Mouse (Mus musculus) heart, embryonic 16.5 days (tissue): ENCODE results near the gene Lcp1. TPM values are rescaled to one million over a fixed set of nuclear protein-coding genes. Genes with fewer than 3 reads are reported as not detected.

ENCODE experiments used
- ATAC-seq: fragments of 200-750 bp; cut with Nextera tagmentation; replicated peaks from 2 replicates; pipeline ENCODE4 v1.8.0; 2017; ENCODE audit warnings: moderate number of reproducible peaks; ENCODE audit not compliant: insufficient read depth, low FRiP score; ENCODE audit errors: extremely low read depth
- H3K27ac ChIP-seq: fragments of 300-500 bp; sonication (generic); 2 replicates; pipeline ENCODE4 v1.5.1; 2014; ENCODE audit warnings: mild to moderate bottlenecking, low read length, control low read depth, moderate library complexity
- H3K27me3 ChIP-seq: fragments of 300-500 bp; sonication (generic); 2 replicates; pipeline ENCODE4 v1.6.1; 2014; ENCODE audit warnings: low read length, mixed read lengths; ENCODE audit not compliant: control insufficient read depth, insufficient read depth
- H3K36me3 ChIP-seq: fragments of 300-500 bp; sonication (generic); 2 replicates; pipeline ENCODE4 v1.6.1; 2014; ENCODE audit not compliant: control insufficient read depth, insufficient read depth
- H3K4me1 ChIP-seq: fragments of 300-500 bp; sonication (generic); 2 replicates; pipeline ENCODE4 v1.6.1; 2014; ENCODE audit warnings: low read length, mixed read lengths; ENCODE audit not compliant: control insufficient read depth, insufficient read depth
- H3K4me2 ChIP-seq: fragments of 300-500 bp; sonication (generic); 2 replicates; pipeline ENCODE4 v1.6.1; 2014; ENCODE audit warnings: low read depth, mild to moderate bottlenecking, control low read depth, low read length
- H3K4me3 ChIP-seq: fragments of 300-500 bp; sonication (generic); 2 replicates; pipeline ENCODE4 v1.5.1; 2014; ENCODE audit warnings: mild to moderate bottlenecking, control low read depth, low read length
- H3K9ac ChIP-seq: fragments of 300-500 bp; sonication (generic); 2 replicates; pipeline ENCODE4 v1.6.1; 2014; ENCODE audit warnings: low read length, control low read depth
- H3K9me3 ChIP-seq: fragments of 300-500 bp; sonication (generic); replicated peaks from 2 replicates; pipeline ENCODE4 v1.6.1; 2016; ENCODE audit warnings: low read length; ENCODE audit not compliant: control insufficient read depth
- WGBS: fragments of 180-500 bp; shearing (Covaris S2); extraction: QIAGEN DNeasy Blood & Tissue Kit; methylation state at CpG from one replicate; pipeline ENCODE4 v1.1.7; 2014; 5-methylcytosine and 5-hydroxymethylcytosine counted together
- polyA plus RNA-seq: library from polyadenylated mRNA; unstranded; fragments of >200 nt; fragmentation: Nextera tagmentation; extraction: Ambion mirVana; gene quantifications from 2 replicates; pipeline ENCODE4 v1.2.1, GENCODE M21; 2015

The Lcp1 gene
- polyA plus RNA-seq, 1 experiment from 2014 or later = 47.5 TPM

DNA sequence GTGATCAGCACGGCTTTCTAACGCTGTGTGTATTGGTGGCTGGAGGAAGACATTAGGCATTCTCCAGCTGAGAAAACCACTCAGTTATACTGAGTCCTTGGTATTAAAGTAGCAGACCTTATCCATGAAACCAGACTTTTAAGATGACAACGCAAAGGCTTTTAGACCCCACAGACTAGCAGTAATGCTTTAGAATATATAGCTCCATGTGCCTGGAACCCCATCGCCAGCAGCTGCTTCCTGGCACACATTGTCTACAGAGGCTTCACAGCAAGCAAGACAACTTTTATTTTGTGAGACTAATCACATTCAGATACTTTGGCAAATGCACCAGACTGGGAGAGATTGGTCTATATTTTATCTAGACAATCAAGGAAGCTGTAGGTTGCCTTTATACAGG, 75.4 kb downstream of the Lcp1 start:
- H3K4me1 ChIP-seq = no peaks in the 10 kb centered on the region
- no peak for ATAC-seq
- 85% methylated on average over 4 of the region's 4 CpGs for WGBS
- H3K27ac ChIP-seq = no peak overlapping the region
- H3K27me3 ChIP-seq = no peaks in the 10 kb centered on the region
- H3K4me3 ChIP-seq = no peak overlapping the region
- peaks cover 5% of the 10 kb centered on the region; the same call in 1 of the 2 replicates for H3K36me3 ChIP-seq
- no peak overlapping the region for H3K9ac ChIP-seq
- no peaks in the 10 kb centered on the region; the same call in 1 of the 2 replicates for H3K9me3 ChIP-seq
- H3K4me2 ChIP-seq = no peak overlapping the region

DNA sequence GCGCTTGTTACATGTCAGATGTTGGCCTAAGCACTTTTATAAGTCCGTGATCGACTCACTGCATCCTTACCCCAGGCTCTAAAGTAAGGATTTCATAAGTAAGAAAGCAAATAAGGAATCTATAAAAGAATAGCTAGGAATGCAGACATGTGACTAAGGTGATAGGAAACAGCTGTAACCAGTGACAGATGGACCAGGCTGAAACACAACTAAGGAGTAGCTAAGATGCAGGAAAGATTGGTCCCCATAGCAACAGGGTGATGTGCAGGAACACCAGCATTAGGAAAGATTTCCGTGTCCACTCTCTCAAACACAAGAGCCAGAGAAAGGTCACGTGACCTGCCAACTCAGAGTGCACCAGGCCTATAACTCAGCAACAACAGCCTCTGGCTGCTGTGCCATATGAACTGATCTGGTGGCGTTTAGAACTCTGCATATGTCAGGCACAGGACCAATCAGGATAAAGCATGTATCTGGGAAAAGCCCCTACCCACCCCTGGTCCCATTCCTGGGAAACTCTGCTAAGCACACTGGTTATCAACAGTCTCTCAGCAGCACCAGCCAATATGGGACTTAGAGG, 77.8 kb downstream of the Lcp1 start:
- ATAC-seq = no peak
- WGBS = 76% methylated on average over 6 of the region's 6 CpGs
- no peaks in the 10 kb centered on the region for H3K9me3 ChIP-seq

DNA sequence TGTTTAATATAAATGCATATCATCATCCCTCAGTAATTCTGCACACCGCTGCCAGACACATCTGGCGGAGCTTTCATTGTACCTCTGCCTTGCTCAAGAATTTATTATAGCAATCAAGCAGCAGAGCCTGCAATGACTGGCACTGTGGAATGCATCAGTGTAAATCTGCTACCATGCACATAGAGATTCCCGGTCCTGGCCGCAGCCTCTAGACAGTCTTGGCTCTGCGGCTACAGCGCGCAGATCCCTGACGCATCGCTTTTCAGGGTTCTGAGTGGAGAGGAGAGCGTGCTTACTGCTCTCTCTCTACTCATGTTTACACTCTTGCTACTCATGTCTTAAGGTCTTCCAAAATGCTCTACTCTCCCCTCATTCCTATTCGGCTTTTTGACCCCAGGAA, 82.9 kb downstream of the Lcp1 start:
- Histone ChIP-seq H3K36me3 (no peaks in the 10 kb centered on the region), H3K9me3 (no peaks in the 10 kb centered on the region), H3K9ac (no peak overlapping the region), H3K27ac (no peak overlapping the region), H3K4me3 (no peak overlapping the region), H3K4me1 (no peaks in the 10 kb centered on the region), H3K27me3 (no peaks in the 10 kb centered on the region), H3K4me2 (no peak overlapping the region)
- 81% methylated on average over 11 of the region's 11 CpGs for WGBS
- no peak for ATAC-seq

More for the DNA sequence above, 77.8 kb downstream of the Lcp1 start:
- Histone ChIP-seq H3K4me1 (no peaks in the 10 kb centered on the region), H3K9ac (no peak overlapping the region), H3K4me2 (no peak overlapping the region), H3K4me3 (no peak overlapping the region), H3K27me3 (no peaks in the 10 kb centered on the region), H3K27ac (no peak overlapping the region), H3K36me3 (no peaks in the 10 kb centered on the region)

DNA sequence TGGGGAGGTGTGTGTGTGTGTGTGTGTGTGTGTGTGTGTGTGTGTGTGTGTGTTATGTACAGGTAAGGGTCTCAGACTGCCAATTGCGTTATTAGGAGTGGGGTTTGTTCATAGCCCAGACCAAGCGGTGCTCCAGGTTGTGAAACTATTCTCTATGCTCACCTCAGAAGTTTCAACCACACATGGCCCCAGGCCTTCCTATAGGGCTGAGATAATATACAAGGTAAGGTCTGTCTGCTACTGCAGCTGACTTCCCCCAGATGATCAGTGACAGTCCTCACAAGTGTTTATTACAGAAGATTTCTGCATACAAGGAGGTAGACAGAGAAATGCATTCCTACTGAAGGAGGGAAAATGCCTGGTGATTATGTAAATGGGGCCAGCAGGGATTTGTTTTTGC, 87.9 kb downstream of the Lcp1 start:
- no peaks in the 10 kb centered on the region for H3K9me3 ChIP-seq
- H3K4me1 ChIP-seq = no peaks in the 10 kb centered on the region
- ATAC-seq = no peak
- H3K27ac ChIP-seq = no peak overlapping the region
- H3K4me3 ChIP-seq = no peak overlapping the region
- WGBS = 93% methylated on average over 2 of the region's 2 CpGs
- no peaks in the 10 kb centered on the region for H3K27me3 ChIP-seq
- no peaks in the 10 kb centered on the region for H3K36me3 ChIP-seq
- H3K4me2 ChIP-seq = no peak overlapping the region
- H3K9ac ChIP-seq = no peak overlapping the region

DNA sequence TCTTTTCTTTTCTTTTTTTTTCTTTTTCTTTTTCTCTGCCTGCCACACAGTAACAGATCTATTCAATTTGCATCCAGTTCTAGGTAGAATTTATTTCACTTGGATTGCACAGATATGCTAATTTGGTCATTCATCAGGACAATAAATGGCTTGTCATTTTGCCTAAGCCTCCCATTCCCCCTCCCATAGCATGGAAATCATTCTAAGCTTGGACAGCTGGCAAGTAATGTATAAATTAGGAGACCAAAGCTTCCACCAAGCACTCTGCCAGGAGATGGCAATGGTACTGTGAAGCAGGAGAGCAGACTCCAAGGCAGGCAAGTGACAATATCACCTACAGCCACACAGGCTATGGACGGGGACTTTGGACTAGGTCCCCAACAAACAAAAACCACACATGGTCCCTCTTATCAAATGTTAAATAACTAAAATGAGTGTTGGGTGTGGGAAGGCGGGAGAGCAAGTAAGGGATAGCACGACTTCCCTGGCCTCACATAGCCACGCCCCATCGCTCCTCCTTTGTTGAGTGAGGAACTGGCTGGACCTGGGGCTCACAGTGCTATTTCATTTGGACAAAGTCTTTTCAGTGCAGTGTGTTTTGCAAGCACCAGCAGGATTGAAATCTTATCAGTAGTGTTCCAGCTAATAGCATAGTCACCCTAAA, 88.5 kb downstream of the Lcp1 start:
- Histone ChIP-seq H3K36me3 (no peaks in the 10 kb centered on the region), H3K27me3 (no peaks in the 10 kb centered on the region), H3K9me3 (no peaks in the 10 kb centered on the region), H3K9ac (no peak overlapping the region), H3K4me3 (no peak overlapping the region), H3K4me2 (no peak overlapping the region), H3K4me1 (no peaks in the 10 kb centered on the region), H3K27ac (no peak overlapping the region)
- ATAC-seq = no peak
- 77% methylated on average over 5 of the region's 5 CpGs for WGBS

DNA sequence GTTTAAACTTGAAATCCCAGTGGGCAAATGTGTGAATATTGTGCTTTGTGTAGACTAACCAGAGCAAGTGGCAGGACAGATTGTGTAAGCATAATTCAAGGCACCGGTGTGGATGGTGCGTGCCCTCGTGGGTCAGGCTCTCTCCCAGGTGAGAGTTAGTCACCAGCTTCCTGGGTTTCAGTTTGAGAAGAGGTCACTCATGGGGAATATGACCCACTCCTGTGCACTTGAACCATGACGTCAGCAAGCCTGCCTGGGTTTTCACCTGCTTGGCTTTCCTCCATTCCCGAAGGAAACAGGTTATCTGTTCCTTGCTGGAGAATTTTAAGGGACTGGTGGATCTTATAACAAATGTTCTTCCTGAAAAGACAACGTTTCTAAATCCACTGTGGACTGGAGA, 91.5 kb downstream of the Lcp1 start:
- Histone ChIP-seq H3K9me3 (no peaks in the 10 kb centered on the region), H3K9ac (no peak overlapping the region), H3K36me3 (no peaks in the 10 kb centered on the region), H3K4me1 (no peaks in the 10 kb centered on the region), H3K4me2 (no peak overlapping the region), H3K4me3 (no peak overlapping the region), H3K27me3 (no peaks in the 10 kb centered on the region), H3K27ac (no peak overlapping the region)
- no peak for ATAC-seq
- WGBS = 76% methylated on average over 6 of the region's 6 CpGs

DNA sequence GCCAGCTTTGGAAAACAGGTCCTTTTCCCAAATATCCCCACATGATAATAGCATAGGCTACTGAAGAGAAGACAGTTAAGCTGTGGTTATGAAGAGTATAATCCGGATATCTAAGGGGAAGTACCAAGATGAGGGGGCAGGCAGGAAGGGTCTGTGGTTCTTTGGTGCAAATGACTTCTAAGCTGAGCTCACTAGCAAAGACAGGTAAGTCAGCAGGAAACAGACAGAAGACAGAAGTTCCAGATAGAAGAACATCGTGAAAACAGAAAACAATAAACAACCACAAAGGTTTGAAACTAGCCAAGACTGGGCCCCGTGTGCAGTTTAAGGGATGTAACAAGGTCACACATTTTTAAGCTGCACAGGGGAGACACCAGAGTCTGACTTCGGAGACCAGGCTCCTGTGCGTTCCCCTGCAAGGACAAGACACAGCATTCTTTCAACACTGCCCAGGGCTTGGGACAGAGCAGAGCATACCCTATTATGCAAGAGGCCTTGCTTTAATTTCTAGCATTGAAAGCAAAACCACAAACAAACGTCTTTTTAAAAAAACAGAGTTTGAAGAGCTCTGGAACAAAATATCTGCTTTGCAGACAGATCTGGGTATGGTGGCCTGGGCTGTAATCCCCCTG, 96.7 kb downstream of the Lcp1 start:
- Histone ChIP-seq H3K27me3 (no peaks in the 10 kb centered on the region), H3K9me3 (no peaks in the 10 kb centered on the region), H3K27ac (no peak overlapping the region), H3K36me3 (no peaks in the 10 kb centered on the region), H3K4me3 (no peak overlapping the region), H3K4me1 (no peaks in the 10 kb centered on the region), H3K9ac (no peak overlapping the region), H3K4me2 (no peak overlapping the region)
- ATAC-seq = no peak
- 60% methylated on average over 6 of the region's 6 CpGs for WGBS

DNA sequence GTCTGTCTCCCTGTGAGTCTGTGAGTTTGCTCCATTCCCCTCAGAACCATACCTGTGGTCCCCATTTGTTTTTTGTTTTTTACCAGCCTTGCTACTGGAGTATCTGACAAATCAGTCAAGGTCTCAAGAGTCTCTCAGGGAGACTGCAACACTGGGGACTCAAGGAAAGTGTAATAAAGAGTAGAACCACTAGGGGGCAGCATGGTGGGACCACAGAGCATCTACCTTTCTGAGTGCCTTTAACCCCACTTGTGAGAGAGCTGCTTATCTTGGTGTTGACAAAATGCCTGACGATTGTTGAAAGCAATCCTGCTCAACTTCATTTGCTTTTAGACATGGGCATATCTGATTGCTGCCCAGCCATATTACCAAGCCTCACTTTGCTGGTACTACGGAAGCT, 98.9 kb downstream of the Lcp1 start:
- H3K9ac ChIP-seq = no peak overlapping the region
- no peaks in the 10 kb centered on the region for H3K36me3 ChIP-seq
- WGBS = 28% methylated on average over 2 of the region's 2 CpGs
- no peak overlapping the region for H3K4me3 ChIP-seq
- H3K9me3 ChIP-seq = no peaks in the 10 kb centered on the region
- no peaks in the 10 kb centered on the region for H3K4me1 ChIP-seq
- no peak overlapping the region for H3K27ac ChIP-seq
- no peak overlapping the region for H3K4me2 ChIP-seq
- no peaks in the 10 kb centered on the region for H3K27me3 ChIP-seq
- ATAC-seq = no peak

DNA sequence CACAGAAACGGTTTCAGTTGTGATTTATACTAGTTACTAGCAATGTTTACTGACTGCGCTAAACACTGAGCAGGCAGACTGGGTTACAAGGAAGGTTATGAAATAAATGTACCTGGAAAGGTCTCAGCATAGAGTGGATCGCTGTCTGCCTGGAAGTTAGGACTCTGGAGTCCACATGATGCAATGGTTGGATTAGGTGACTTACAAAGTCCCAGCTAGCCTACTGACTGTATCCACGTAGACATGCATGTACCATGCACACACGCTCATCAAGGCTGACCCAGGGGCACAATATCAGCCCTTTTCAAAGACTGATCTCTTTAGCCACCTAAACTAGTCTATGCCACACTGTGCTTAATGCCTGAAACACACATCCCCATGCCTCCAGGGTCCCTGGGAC, 102.2 kb downstream of the Lcp1 start:
- Histone ChIP-seq H3K27ac (no peak overlapping the region), H3K4me1 (no peaks in the 10 kb centered on the region), H3K4me2 (no peak overlapping the region), H3K9me3 (no peaks in the 10 kb centered on the region), H3K27me3 (no peaks in the 10 kb centered on the region), H3K4me3 (no peak overlapping the region), H3K36me3 (no peaks in the 10 kb centered on the region), H3K9ac (no peak overlapping the region)
- ATAC-seq = no peak
- WGBS = 82% methylated on average over 5 of the region's 5 CpGs
